ENCODE assay signal across 8 mouse cellular contexts in the genomic region with DNA sequence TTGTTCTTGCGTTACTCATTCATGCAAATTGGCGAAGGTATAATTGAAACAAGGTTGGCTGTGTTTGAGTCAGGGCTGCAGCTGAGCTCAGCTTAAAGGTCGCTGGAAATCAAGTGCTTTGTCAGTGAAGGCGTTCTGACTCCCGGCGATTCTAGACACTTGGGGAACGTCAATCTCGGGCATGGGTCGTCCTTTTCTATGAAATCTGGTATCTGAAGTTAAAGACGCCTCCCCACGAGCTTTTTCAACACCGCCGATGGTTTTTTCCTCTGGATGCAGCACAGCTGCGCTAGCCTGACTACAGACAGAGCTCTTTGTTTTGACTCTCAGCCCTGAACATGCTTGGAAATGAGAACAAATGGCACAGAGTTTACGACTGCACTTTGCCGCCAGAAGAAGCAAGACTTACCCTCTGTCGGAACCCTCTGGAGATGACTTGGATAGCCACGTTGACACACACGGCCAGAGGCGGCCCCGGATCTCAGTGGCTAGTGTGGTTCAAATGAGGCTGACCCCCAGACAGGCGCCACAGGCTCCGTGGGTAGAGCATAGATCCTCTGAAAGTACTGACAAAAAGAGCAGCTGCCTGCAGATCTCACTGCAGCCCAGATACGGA. TPM values are rescaled to one million over a fixed set of nuclear protein-coding genes. Genes with fewer than 3 reads are reported as not detected.
DNase-seq lines count a peak whose midpoint lies in the region; ATAC-seq lines count a peak whose summit lies in the region.

No protein-coding gene starts in this region.

- no peak overlapping the region for H3K4me3 ChIP-seq in lung, embryonic 16.5 days (ENCODE audit: low read length)
- H3K4me3 ChIP-seq in forebrain, embryonic 15.5 days: no peak overlapping the region
- no peak overlapping the region for H3K4me3 ChIP-seq in midbrain, embryonic 16.5 days (ENCODE audit: low read depth, low read length)

- H3K4me1 ChIP-seq in lung, embryonic 16.5 days (replicated peaks; ENCODE audit: control insufficient read depth, insufficient read depth, low read length): 0 out of 2 replicates have a peak, but pooled peaks cover 2% of the 10 kb centered on the region
- peaks cover 48% of the 10 kb centered on the region for H3K4me1 ChIP-seq in forebrain, embryonic 15.5 days
- H3K4me1 ChIP-seq in midbrain, embryonic 16.5 days (ENCODE audit: control insufficient read depth, insufficient read depth, low read length): peaks cover 32% of the 10 kb centered on the region

- 65% methylated on average over 24 of the region's 24 CpGs for WGBS in lung, embryonic 16.5 days
- WGBS in forebrain, embryonic 15.5 days: 60% methylated on average over 24 of the region's 24 CpGs
- WGBS in midbrain, embryonic 16.5 days: 58% methylated on average over 24 of the region's 24 CpGs

- H3K9me3 ChIP-seq in lung, embryonic 16.5 days (ENCODE audit: control insufficient read depth, low read length): no peaks in the 10 kb centered on the region
- H3K9me3 ChIP-seq in forebrain, embryonic 15.5 days: no peaks in the 10 kb centered on the region
- no peaks in the 10 kb centered on the region for H3K9me3 ChIP-seq in midbrain, embryonic 16.5 days (replicated peaks; ENCODE audit: control insufficient read depth, low read length, poor library complexity, severe bottlenecking)

- H3K27me3 ChIP-seq in lung, embryonic 16.5 days (ENCODE audit: control insufficient read depth, insufficient read depth, low read depth, low read length): no peaks in the 10 kb centered on the region
- H3K27me3 ChIP-seq in forebrain, embryonic 15.5 days: no peaks in the 10 kb centered on the region
- H3K27me3 ChIP-seq in midbrain, embryonic 16.5 days (ENCODE audit: control insufficient read depth, insufficient read depth, low read depth, low read length): no peaks in the 10 kb centered on the region

- no peak overlapping the region for H3K4me2 ChIP-seq in lung, embryonic 16.5 days (ENCODE audit: low read depth, low read length)
- no peak overlapping the region for H3K4me2 ChIP-seq in forebrain, embryonic 15.5 days (replicated peaks)
- H3K4me2 ChIP-seq in midbrain, embryonic 16.5 days (ENCODE audit: low read length): no peak overlapping the region; the same call in 1 of the 2 replicates

- peak overlapping the region; percentile 25; the same call in 1 of the 2 replicates for H3K27ac ChIP-seq in lung, embryonic 16.5 days (ENCODE audit: low read length)
- H3K27ac ChIP-seq in forebrain, embryonic 15.5 days (replicated peaks): peak overlapping the region; percentile 44; the same call in 1 of the 2 replicates
- H3K27ac ChIP-seq in midbrain, embryonic 16.5 days (ENCODE audit: low read length): peak overlapping the region; percentile 68

- no peak overlapping the region for H3K9ac ChIP-seq in lung, embryonic 16.5 days (ENCODE audit: low read length)
- H3K9ac ChIP-seq in forebrain, embryonic 15.5 days (replicated peaks): no peak overlapping the region
- H3K9ac ChIP-seq in midbrain, embryonic 16.5 days (ENCODE audit: low read depth, low read length): no peak overlapping the region

- DNase-seq in frontal cortex, postnatal 36 days (ENCODE audit: low spot score in 2 of 2): peak; percentile 44 to 55
- no peak for DNase-seq in frontal cortex, postnatal 25 days (ENCODE audit: low spot score in 2 of 2)
- DNase-seq in lung, postnatal 14 days: no peak
- DNase-seq in spleen, postnatal 14 days (ENCODE audit: low spot score in 2 of 2): no peak

- peaks cover 54% of the 10 kb centered on the region for H3K36me3 ChIP-seq in lung, embryonic 16.5 days (ENCODE audit: control insufficient read depth, insufficient read depth, low read length)
- peaks cover 62% of the 10 kb centered on the region for H3K36me3 ChIP-seq in forebrain, embryonic 15.5 days
- peaks cover 19% of the 10 kb centered on the region for H3K36me3 ChIP-seq in midbrain, embryonic 16.5 days (ENCODE audit: control insufficient read depth, insufficient read depth, low read length)

- no peak for ATAC-seq in lung, embryonic 16.5 days (ENCODE audit: low read depth)
- 0 out of 2 replicates have a peak, but pooled peaks have one; percentile 48 for ATAC-seq in forebrain, embryonic 15.5 days (replicated peaks)
- peak; percentile 25; the same call in 1 of the 2 replicates for ATAC-seq in midbrain, embryonic 16.5 days
- ATAC-seq in monocyte, adult 5-6 weeks (replicated peaks; ENCODE audit: insufficient number of reproducible peaks, low FRiP score, low TSS enrichment, poor library complexity, severe bottlenecking): no peak

RNA-seq across cellular contexts. Expression of a gene that starts 31.0 kb away (rescaled TPM):
- polyA plus RNA-seq in lung, embryonic 16.5 days (2015; fragmentation: Nextera tagmentation; extraction: Ambion mirVana): 644 and 678 TPM in 2 replicates
- 433 and 447 TPM in 2 replicates for polyA plus RNA-seq in forebrain, embryonic 15.5 days (2015; fragmentation: Nextera tagmentation; extraction: Ambion mirVana)
- polyA plus RNA-seq in midbrain, embryonic 16.5 days (2015; fragmentation: Nextera tagmentation; extraction: Ambion mirVana): 393 and 436 TPM in 2 replicates
- 69.3 to 109 TPM (median 72.0 TPM) in 3 replicates for total RNA-seq in monocyte, adult 5-6 weeks (2017)

Comparison
In these comparisons a context has a peak if more than half of its experiments do, and no peak if none do; other contexts are left out.
1. DNase-seq: peak in frontal cortex, postnatal 36 days (2 of 2); none in frontal cortex, postnatal 25 days (0 of 2), lung, postnatal 14 days (single experiment) and spleen, postnatal 14 days (0 of 2).
2. ATAC-seq: peak in forebrain, embryonic 15.5 days (single experiment) and midbrain, embryonic 16.5 days (single experiment); none in lung, embryonic 16.5 days (single experiment) and monocyte, adult 5-6 weeks (single experiment).
3. Peak in every context shown above with its lines, with median percentiles within 50 percentile points of each other: H3K27ac ChIP-seq.